Mouse (Mus musculus): Measurements from ENCODE around the gene Cd207. TPM values are rescaled to one million over a fixed set of nuclear protein-coding genes. Genes with fewer than 3 reads are reported as not detected.

The Cd207 gene
- polyA plus RNA-seq, 1 experiment from 2014 or later: 1.3 TPM

DNA sequence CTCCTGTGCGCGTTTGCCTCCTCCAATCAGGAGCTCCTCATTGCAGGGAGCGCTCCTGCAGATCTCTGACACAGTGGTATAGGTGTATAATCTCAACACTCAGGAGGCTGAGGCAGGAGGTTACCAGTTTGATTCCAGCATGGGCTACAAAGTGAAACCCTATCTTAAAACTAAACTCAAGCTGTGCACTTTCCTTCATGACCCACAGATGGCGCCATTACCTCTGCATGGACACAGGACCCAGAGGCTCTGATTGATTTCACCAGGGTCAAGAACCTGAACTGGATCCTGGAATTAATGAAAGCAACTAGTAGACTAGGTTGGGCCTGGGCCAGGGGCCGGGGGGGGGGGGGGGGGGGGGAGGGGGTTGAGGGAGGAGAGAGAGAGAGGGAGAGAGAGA lies 12.6 kb upstream of the Cd207 start:
- Histone ChIP-seq H3K27ac (ENCODE audit: low read depth) (no peak overlapping the region), H3K4me2 (ENCODE audit: low read depth, low read length) (no peak overlapping the region), H3K9ac (replicated peaks) (no peak overlapping the region), H3K9me3 (ENCODE audit: low read length) (no peaks in the 10 kb centered on the region), H3K4me3 (ENCODE audit: low read depth, low read length) (no peak overlapping the region), H3K27me3 (ENCODE audit: insufficient read depth, low read length) (peaks cover 56% of the 10 kb centered on the region), H3K36me3 (replicated peaks; ENCODE audit: insufficient read depth, low read length) (no peaks in the 10 kb centered on the region), H3K4me1 (ENCODE audit: insufficient read depth) (no peaks in the 10 kb centered on the region)
- TF ChIP-seq CTCF (IDR thresholded peaks at IDR 0.05; ENCODE audit: low read depth): peak; percentile 83
- no peak for TF ChIP-seq EP300 (IDR thresholded peaks at IDR 0.05; ENCODE audit: low read depth)
- DNase-seq (peak; percentile 50), ATAC-seq (peak; percentile 36; the same call in 1 of the 2 replicates)
- WGBS (ENCODE audit: insufficient replicate concordance): 23% methylated on average over 4 of the region's 5 CpGs

DNA sequence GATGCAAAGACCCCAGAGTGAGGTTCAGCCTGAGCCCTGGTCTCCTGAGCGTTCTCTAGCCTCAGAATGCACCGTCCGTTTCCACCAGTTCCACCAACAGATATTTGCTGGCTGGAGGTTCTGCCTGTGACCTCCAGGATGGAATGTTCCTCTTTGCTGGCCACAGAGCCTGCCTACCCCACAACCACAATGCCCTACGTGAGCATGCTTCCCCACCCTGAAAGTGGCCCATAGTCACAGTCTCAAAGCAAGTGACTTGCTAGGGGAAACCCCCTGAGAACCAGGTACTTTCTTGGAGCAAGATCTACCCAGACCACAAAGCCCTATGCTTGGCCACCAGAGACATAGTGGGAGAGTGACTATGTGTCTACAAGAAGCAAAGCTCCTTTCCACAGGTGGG lies 11.7 kb upstream of the Cd207 start:
- Histone ChIP-seq H3K27ac (ENCODE audit: low read depth) (no peak overlapping the region), H3K4me3 (ENCODE audit: low read depth, low read length) (no peak overlapping the region), H3K27me3 (ENCODE audit: insufficient read depth, low read length) (peaks cover 47% of the 10 kb centered on the region), H3K4me1 (ENCODE audit: insufficient read depth) (no peaks in the 10 kb centered on the region), H3K9ac (replicated peaks) (no peak overlapping the region), H3K9me3 (ENCODE audit: low read length) (no peaks in the 10 kb centered on the region), H3K36me3 (replicated peaks; ENCODE audit: insufficient read depth, low read length) (no peaks in the 10 kb centered on the region), H3K4me2 (ENCODE audit: low read depth, low read length) (no peak overlapping the region)
- ATAC-seq: no peak
- 43% methylated on average over 4 of the region's 4 CpGs for WGBS (ENCODE audit: insufficient replicate concordance)
- DNase-seq: no peak
- TF ChIP-seq EP300 (IDR thresholded peaks at IDR 0.05; ENCODE audit: low read depth): no peak
- TF ChIP-seq CTCF (IDR thresholded peaks at IDR 0.05; ENCODE audit: low read depth): no peak

GRCm38 (mm10) chr6:83673395-83673794 lies 4.3 kb downstream of the Cd207 start:
- WGBS (ENCODE audit: insufficient replicate concordance): 5% methylated on average over 4 of the region's 4 CpGs
- Histone ChIP-seq H3K36me3 (replicated peaks; ENCODE audit: insufficient read depth, low read length) (no peaks in the 10 kb centered on the region), H3K9ac (replicated peaks) (no peak overlapping the region), H3K9me3 (ENCODE audit: low read length) (no peaks in the 10 kb centered on the region), H3K4me3 (ENCODE audit: low read depth, low read length) (no peak overlapping the region), H3K27ac (ENCODE audit: low read depth) (no peak overlapping the region), H3K4me1 (ENCODE audit: insufficient read depth) (no peaks in the 10 kb centered on the region), H3K4me2 (ENCODE audit: low read depth, low read length) (no peak overlapping the region), H3K27me3 (ENCODE audit: insufficient read depth, low read length) (no peaks in the 10 kb centered on the region)
- ATAC-seq (no peak), DNase-seq (peak; percentile 81)
- TF ChIP-seq EP300 (IDR thresholded peaks at IDR 0.05; ENCODE audit: low read depth) (no peak), CTCF (IDR thresholded peaks at IDR 0.05; ENCODE audit: low read depth) (peak; percentile 88)

DNA sequence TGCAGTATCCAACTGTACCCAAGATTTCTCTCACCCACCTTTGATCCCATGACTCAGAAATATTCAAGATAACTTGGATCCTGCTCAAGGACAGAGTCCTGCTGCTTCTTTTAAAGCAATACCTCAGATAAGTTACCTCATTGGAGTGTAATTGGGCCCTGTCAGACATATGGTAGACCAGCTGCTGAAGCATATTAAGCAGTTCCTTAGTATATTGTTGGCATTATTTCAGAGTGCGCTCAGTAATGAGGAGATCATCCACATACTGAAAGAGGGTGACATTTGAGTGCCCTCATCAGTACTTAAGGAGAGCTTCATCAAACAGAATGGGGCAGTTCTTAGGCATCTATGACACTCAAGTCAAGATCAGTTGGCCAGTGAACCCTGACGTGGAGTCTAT lies 12.6 kb downstream of the Cd207 start:
- ATAC-seq (no peak), DNase-seq (no peak)
- no peak overlapping the region for H3K4me3 ChIP-seq (ENCODE audit: low read depth, low read length)
- no peak overlapping the region for H3K9ac ChIP-seq (replicated peaks)
- no peaks in the 10 kb centered on the region for H3K4me1 ChIP-seq (ENCODE audit: insufficient read depth)
- 76% methylated on average over 2 of the region's 2 CpGs for WGBS (ENCODE audit: insufficient replicate concordance)
- no peak overlapping the region for H3K4me2 ChIP-seq (ENCODE audit: low read depth, low read length)
- H3K9me3 ChIP-seq (ENCODE audit: low read length): no peaks in the 10 kb centered on the region
- H3K36me3 ChIP-seq (replicated peaks; ENCODE audit: insufficient read depth, low read length): no peaks in the 10 kb centered on the region
- H3K27me3 ChIP-seq (ENCODE audit: insufficient read depth, low read length): no peaks in the 10 kb centered on the region
- no peak for TF ChIP-seq CTCF (IDR thresholded peaks at IDR 0.05; ENCODE audit: low read depth)
- no peak overlapping the region for H3K27ac ChIP-seq (ENCODE audit: low read depth)

- ATAC-seq (no peak), DNase-seq (no peak)
- WGBS (ENCODE audit: insufficient replicate concordance): 53% methylated on average over 4 of the region's 4 CpGs
- H3K4me2 ChIP-seq (ENCODE audit: low read depth, low read length): no peak overlapping the region
- no peaks in the 10 kb centered on the region for H3K36me3 ChIP-seq (replicated peaks; ENCODE audit: insufficient read depth, low read length)
- no peaks in the 10 kb centered on the region for H3K9me3 ChIP-seq (ENCODE audit: low read length)
- H3K4me1 ChIP-seq (ENCODE audit: insufficient read depth): no peaks in the 10 kb centered on the region
- no peak overlapping the region for H3K9ac ChIP-seq (replicated peaks)
- no peak overlapping the region for H3K27ac ChIP-seq (ENCODE audit: low read depth)
- no peaks in the 10 kb centered on the region for H3K27me3 ChIP-seq (ENCODE audit: insufficient read depth, low read length)
- H3K4me3 ChIP-seq (ENCODE audit: low read depth, low read length): no peak overlapping the region
- TF ChIP-seq CTCF (IDR thresholded peaks at IDR 0.05; ENCODE audit: low read depth) (no peak), EP300 (IDR thresholded peaks at IDR 0.05; ENCODE audit: low read depth) (no peak)
Observed at GRCm38 (mm10) chr6:83660821-83661220, 16.8 kb downstream of the Cd207 start.

DNA sequence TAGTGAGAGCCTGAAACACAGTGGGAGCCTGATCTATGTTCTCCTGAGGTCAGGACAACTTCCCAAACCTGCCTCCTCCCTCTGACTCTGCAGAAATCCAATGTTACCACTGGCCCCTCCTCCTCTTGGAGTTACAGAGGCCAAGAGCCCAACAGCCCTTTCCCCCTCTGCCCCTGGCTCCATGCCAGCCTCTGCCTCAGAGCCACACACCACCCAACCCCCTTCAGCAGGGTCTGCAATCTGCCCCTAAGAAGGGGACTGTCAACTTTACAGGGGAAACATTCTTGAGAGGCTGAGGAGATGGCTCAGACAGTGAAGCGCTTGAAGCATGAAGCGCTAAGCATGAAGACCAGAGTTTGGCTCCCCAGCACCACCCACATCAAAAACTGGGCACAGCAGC lies 21.6 kb downstream of the Cd207 start, which contains the start of gene Clec4f:
TSS of gene Clec4f (minus strand) at position 101 of the 400 bp plus-strand sequence.
- no peaks in the 10 kb centered on the region for H3K9me3 ChIP-seq (ENCODE audit: low read length)
- H3K9ac ChIP-seq (replicated peaks): no peak within 1 kb of the TSS
- WGBS (ENCODE audit: insufficient replicate concordance): 89% methylated on average over 2 of the region's 2 CpGs
- DNase-seq (no peak), ATAC-seq (no peak)
- H3K4me1 ChIP-seq (ENCODE audit: insufficient read depth): no peaks in the 10 kb centered on the region
- H3K4me3 ChIP-seq (ENCODE audit: low read depth, low read length): no peak within 1 kb of the TSS
- no peak within 1 kb of the TSS for H3K4me2 ChIP-seq (ENCODE audit: low read depth, low read length)
- no peak within 1 kb of the TSS for H3K27ac ChIP-seq (ENCODE audit: low read depth)
- H3K27me3 ChIP-seq (ENCODE audit: insufficient read depth, low read length): no peaks in the 10 kb centered on the region
- TF ChIP-seq EP300 (IDR thresholded peaks at IDR 0.05; ENCODE audit: low read depth) (no peak), CTCF (IDR thresholded peaks at IDR 0.05; ENCODE audit: low read depth) (no peak)
- H3K36me3 ChIP-seq (replicated peaks; ENCODE audit: insufficient read depth, low read length): no peaks in the 10 kb centered on the region

- ATAC-seq: no peak
- Histone ChIP-seq H3K4me1 (ENCODE audit: insufficient read depth) (no peaks in the 10 kb centered on the region), H3K9ac (replicated peaks) (no peak overlapping the region), H3K9me3 (ENCODE audit: low read length) (no peaks in the 10 kb centered on the region), H3K36me3 (replicated peaks; ENCODE audit: insufficient read depth, low read length) (no peaks in the 10 kb centered on the region), H3K27ac (ENCODE audit: low read depth) (no peak overlapping the region), H3K4me3 (ENCODE audit: low read depth, low read length) (no peak overlapping the region), H3K27me3 (ENCODE audit: insufficient read depth, low read length) (no peaks in the 10 kb centered on the region), H3K4me2 (ENCODE audit: low read depth, low read length) (no peak overlapping the region)
- 79% methylated on average over 10 of the region's 10 CpGs for WGBS (ENCODE audit: insufficient replicate concordance)
- TF ChIP-seq CTCF (IDR thresholded peaks at IDR 0.05; ENCODE audit: low read depth) (no peak), EP300 (IDR thresholded peaks at IDR 0.05; ENCODE audit: low read depth) (no peak)
- no peak for DNase-seq
Observed at GRCm38 (mm10) chr6:83646715-83647114, 30.9 kb downstream of the Cd207 start.

Measured in liver, postnatal 0 days (tissue).